Mouse (Mus musculus) ovary, adult 10 weeks (tissue): Measurements from ENCODE around the gene Hils1. TPM values are rescaled to one million over a fixed set of nuclear protein-coding genes. Genes with fewer than 3 reads are reported as not detected.

Experiments
- polyA plus RNA-seq: library from polyadenylated mRNA; stranded (reverse); fragments of 350-450 nt; fragmentation: Illumina TruSeq; extraction: RNeasy Lipid Tissue Mini Kit (QIAGEN cat#74804); gene quantifications from one replicate; pipeline ENCODE4 v1.2.3, GENCODE M21; 2014

The Hils1 gene
- polyA plus RNA-seq, result not detected

GRCm38 (mm10) chr11:94967419-94967818, at the start of gene Hils1:
Gene Hils1, plus strand, starts transcription at chr11:94967593.

DNA sequence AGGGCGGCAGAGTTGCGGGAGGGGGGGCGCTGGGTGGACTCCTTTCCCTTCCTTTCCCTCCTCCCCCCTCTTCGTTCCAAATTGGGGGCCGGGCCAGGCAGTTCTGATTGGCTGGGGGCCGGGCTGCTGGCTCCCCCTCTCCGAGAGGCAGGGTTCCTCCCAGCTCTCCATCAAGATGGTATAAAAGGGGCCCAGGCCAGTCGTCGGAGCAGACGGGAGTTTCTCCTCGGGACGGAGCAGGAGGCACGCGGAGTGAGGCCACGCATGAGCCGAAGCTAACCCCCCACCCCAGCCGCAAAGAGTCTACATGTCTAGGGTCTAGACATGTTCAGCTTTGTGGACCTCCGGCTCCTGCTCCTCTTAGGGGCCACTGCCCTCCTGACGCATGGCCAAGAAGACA, 31.3 kb upstream of the Hils1 start, which contains the start of gene Col1a1:
Col1a1 (plus strand) TSS at position 180 of the 400 bp plus-strand sequence.

DNA sequence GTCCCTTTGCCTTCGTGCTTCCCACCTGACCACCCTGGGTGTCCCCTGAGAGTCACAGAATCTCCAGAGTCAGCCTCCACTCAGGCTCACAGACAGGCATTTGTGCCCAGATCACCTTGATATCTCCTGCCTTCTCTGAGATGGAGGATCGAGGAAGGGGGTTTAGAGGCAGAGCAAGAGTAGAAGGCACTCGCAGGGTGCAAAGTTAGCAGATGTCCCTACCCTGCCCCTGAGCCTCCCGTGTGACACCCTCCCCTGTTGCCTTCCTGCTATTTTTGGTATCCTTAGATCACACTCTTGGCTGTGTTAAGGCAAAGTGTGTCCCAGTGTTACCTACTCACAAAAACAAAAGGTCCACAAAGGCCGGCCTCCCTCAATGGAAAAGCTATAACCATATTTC, 8.8 kb downstream of the Hils1 start, which contains the start of gene Sgca:
Sgca (minus strand) TSS at position 129 of the 400 bp plus-strand sequence.

GRCm38 (mm10) chr11:94990749-94991577, 23.6 kb downstream of the Hils1 start, which contains the start of gene Ppp1r9b:
Gene Ppp1r9b, plus strand, starts transcription at chr11:94991035.

GRCm38 (mm10) chr11:95009629-95010014, 42.2 kb downstream of the Hils1 start, which contains the start of gene Samd14:
Gene Samd14, plus strand, starts transcription at chr11:95009879.

Other genes starting within 250 kb of the Hils1 start
- gene Cdc34b, start 225.8 kb upstream of the Hils1 start, polyA plus RNA-seq, result not detected
- gene Tmem92, start 184.9 kb upstream of the Hils1 start, polyA plus RNA-seq, result not detected
- 54.4 TPM for gene Col1a1, start 31.4 kb upstream of the Hils1 start, polyA plus RNA-seq
- gene Sgca, start 8.7 kb downstream of the Hils1 start, polyA plus RNA-seq, result not detected
- gene Ppp1r9b, start 23.4 kb downstream of the Hils1 start, polyA plus RNA-seq, result 19.2 TPM
- gene Samd14, start 42.3 kb downstream of the Hils1 start, polyA plus RNA-seq, result not detected
- gene Pdk2, start 73.8 kb downstream of the Hils1 start, polyA plus RNA-seq, result 1.9 TPM
- gene Itga3, start 109.2 kb downstream of the Hils1 start, polyA plus RNA-seq, result 0.68 TPM
- not detected for gene Dlx3, start 152.5 kb downstream of the Hils1 start, polyA plus RNA-seq
- gene Dlx4, start 178.7 kb downstream of the Hils1 start, polyA plus RNA-seq, result not detected